Mouse (Mus musculus) spleen, embryonic (tissue): ENCODE results near the gene Agpat3.

Experiments
- CTCF ChIA-PET: fragments of 350-600 bp; sonication (Branson Sonifier 250); formaldehyde crosslinking; loops from one replicate; lab custom pipeline; 2022; lab: Charles Lee

Gene Agpat3

DNA sequence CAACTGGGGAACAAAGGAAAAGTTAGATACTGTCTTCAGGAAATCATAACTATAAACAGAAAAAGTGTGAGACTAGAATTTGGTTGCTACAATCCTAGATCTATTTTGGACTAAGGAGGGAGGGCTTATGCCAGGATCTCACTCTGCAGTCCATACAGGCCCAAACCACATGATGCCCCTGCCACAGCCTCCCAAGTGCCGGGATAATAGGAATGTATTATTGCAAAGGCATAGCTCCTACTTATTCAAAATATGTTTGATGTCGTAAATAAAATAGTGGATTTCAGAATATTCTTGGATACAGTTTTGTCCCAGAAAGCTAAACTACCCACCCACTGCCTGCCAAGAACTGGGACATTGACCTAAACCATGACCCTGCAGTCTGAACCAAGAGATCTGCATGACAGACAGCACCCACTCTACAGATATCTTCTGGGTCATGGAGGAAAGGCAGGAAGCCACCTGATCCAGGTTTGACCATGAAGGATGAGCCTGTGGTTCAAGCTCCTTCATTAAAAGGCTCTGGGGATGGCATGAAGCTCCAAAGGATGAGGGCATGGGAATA is 24.2 kb downstream of the Agpat3 start:
- CTCF ChIA-PET: no interaction called here

DNA sequence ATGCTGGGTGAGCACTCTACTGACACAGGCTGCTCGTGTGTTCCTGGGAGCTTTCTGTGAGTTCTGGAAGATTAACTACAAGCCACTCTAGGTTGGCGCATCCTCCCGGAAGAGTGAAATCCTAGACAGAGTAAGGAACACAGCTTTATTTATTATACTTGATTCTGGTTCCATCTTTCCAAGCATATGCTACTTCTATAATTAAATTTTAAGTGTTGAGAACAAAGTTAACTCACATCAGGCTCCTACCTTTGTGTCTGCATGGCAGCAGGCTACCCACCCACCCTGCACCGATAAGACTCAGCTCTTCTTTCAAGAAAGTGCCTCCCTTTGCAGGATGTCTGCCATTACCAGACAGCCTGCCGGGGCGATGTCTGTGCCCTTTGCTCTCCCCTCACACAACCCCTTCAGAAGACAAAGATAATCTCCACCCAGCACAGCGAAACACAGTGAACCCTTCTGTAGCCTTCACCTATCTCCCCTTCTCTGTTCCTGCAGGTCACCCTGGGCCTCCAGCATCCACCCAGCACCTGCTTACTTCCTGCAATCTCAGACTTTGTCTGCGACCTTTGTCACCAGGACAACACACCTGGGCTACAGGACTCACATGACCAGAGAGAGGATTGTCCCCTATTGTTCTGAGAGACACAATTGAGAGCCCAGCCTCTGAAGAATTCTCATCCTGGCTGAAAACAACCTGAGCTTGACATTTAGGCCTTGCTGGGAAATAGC is 26.2 kb downstream of the Agpat3 start:
- CTCF ChIA-PET: no interaction called here

DNA sequence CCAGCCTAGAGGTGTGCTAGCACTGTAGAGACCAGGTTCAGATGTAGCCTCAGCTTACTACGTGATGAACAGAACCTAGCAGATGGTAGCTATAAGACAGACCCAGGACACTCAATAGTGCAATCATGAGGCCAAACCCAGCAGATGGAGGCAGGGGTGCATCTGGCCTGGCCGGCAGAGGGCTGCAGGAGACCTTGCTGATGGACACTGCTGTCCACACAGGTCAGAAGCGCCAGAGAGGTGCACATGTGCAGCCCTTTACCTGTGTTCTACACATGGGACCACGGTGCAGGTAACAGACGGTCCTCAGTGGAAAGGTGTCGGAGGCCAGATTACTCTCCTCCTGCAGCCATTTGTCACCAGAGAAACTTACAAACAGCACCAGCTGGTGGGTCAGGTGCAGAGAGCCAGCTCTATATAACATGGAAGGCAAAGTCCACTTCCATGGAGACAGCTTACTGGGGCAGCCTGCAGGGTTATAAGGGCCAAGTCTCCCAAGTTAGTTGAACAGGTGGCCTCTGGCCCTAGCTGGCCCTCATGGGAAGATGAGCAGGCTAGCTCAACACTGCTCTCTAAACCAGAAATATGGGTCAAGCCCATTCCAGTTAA is 27.6 kb downstream of the Agpat3 start:
- CTCF ChIA-PET: no interaction called here

DNA sequence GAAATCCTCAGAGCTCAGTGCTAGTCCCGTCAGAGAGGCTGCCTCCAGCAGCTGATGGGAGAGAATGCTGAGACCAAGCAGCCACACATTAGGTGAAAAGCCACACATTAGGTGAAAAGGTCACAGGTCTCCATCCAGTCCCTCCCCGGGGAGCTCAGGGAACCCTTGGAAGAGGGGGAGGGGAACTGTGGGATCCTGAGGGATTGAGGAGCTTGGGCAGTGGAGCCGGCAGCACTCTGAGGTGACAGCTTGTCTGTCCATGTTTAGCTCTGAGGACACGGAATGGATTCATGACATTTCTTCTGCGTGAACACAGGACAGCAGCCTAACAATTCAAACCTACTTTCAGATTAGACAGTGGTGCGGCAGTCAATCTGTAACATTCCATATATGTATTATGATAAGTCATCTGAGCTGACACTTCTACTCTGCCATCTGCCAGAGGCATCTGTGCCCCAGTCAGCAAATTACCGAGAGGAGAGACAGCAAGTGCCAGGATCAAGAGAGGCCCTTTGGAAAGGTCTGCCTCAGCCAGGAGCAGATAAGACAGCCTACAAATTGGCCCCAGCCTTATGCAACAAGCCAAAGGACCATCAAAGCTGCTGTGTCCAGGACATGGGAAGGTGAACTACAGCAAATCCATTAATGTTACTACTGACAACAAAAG is 28.9 kb downstream of the Agpat3 start:
- CTCF ChIA-PET: interaction anchor here (0.6 to 1.6 kb wide), 3 partner anchors 24 to 1498 kb away, joined by 3 to 9 read pairs (median 3); no protein-coding TSS in a partner anchor

DNA sequence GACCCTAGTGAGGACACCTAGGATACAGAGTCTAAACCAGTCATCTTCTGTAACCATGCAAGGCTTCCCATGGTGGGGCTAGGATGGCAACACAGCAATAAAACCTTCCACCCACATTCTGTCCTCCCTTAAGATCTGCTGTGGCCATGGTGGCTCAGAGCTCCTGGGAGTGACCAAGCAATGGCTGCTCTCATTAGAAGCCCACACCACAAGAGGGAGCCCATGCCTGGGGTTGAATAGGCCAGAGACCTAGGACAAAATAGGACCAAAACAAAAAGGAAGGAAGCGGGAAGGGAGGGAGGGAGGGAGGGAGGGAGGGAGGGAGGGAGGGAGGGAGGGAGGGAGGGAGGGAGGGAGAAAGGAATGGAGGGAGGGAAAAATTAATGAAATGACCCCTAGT is 29.5 kb downstream of the Agpat3 start:
- CTCF ChIA-PET: interaction anchor here (0.6 to 1.6 kb wide), 3 partner anchors 24 to 1499 kb away, joined by 3 to 9 read pairs (median 3); no protein-coding TSS in a partner anchor

DNA sequence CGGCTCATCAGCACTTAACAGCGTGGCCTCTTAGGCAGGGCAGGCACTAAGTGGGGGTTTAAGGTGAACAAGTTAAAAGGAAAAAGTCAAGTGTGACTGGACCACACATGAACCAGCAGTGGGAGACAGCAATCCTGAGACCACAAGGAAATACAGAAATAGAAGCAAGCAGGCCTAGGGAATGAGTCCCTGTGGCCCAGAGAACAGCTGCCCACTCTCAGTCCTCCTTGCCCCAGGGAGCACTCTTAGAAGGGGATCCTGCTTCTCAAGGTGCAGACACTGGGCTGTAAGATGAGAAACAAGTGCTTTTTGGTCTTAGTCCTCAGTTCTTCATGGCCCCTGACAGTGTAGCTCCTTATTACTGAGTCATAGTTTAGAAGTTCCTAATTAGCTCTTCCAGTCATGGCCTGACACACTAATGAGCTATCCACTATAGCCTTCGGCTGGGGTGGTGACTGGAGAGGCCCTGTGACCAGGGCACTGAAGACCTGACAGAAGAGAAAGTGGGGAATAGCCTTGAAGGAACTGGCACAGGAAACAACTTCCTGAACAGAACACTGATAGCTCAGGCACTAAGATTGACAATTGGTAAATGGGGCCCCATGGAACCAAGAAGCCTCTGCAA is 31.0 kb downstream of the Agpat3 start:
- CTCF ChIA-PET: no interaction called here

DNA sequence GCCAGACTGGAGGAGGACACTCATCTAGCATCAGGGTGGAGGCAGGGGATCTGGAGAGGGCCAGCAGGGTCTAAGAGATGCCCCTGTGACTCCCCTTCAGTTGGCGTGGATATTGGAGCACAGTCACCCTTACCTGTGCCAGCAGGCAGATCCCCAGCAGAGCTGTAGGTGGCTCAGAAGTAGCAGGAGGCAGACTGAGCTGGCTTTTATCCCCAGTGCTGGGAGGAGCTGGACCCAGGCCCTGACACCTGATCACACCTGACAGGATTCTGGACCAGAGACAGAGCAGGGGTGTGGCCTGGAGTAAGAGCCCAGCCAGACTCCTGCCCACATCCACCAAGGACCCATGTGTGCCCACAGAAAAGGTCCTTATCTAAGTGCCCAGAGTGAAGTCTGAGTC is 31.8 kb downstream of the Agpat3 start:
- CTCF ChIA-PET: no interaction called here

DNA sequence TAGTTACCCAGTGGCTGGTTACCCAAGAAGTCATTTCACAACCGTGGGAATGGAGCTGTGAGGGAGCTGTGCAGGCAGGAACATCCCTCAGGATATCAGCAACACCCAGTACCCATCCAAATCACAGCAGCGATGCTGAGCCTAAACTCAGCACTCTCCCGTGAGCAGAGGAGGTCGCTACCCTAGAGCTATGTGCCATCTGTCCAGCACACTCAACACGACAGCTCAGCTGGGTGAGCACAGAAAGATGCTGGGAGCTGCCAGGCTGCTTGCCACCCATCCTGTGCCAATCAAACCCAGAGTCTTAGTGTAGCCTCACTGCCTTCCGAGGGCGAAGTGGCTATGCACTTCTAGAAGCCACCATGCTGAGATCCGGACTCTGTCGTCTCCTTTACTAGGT is 32.3 kb downstream of the Agpat3 start:
- CTCF ChIA-PET: no interaction called here

DNA sequence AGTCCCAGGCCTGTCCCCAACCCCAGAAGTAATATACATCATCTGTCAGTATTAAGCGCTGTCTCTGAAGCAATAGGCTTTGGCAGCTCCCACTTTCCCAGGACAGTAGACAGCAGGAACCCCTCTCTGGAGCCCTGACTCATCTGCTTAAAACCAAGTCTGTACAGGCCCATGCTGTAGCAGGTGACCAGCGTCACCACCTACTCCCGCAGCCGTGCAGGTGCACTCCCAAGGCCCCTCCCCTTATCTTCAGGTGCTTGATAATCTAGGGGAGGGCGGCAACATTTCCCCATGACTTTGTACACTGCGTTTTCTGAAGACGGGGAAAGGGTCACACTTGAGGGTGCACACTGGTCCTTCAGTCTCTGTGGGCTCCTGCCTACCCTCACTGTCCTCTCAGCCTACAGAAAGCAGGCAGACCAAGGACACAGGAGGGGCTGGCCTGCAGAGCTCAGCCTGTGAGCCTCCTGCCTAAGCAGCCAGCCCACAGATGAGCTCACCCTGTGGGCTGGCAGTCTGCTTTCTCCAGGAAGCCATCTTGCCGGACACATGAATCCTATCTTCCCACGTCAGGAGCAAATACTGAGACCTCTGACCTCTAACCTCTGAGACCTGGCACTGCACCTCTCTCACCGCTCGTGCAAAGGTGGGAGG is 34.9 kb downstream of the Agpat3 start:
- CTCF ChIA-PET: no interaction called here

DNA sequence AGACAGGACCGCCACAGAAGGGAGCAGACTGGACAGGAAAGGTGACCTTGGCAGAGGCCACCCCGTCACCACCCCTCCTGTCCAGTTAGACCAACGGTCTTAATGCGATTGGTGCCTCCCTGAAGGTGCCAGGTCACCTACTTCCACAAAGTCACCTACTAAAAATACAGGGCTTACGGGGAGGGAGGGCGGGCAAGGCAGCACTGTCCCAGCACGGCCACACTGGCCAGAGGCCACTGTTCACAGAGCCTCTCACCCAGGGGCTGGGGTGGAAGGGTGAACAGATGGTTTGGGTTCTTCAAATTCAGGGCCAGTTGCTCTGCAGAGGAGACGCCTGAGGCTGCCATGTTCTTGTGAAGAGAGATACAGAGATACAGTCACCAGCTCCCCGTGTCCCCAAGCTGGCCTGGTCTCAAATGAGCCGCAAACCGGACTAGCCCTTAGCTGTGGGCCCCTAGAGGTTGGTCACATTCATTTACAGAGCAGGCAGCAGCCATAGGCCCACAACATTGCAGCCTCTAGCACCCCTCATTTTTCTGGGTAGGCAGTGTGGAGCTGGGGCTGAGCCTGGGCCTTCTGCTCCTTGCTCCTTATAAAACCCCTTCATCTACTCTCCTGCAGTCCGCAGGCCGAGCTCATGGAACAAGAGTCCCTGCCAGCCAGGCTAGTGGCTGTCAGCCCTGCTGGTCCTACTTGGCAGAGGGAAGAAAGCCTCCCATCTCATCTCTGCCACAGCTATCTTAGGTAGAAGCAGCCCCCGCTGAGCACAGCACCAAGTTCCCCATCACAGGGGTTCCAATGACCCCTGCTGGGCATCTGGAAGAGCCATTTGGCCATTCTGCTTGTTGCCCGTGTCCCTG is 35.8 kb downstream of the Agpat3 start:
- CTCF ChIA-PET: no interaction called here

DNA sequence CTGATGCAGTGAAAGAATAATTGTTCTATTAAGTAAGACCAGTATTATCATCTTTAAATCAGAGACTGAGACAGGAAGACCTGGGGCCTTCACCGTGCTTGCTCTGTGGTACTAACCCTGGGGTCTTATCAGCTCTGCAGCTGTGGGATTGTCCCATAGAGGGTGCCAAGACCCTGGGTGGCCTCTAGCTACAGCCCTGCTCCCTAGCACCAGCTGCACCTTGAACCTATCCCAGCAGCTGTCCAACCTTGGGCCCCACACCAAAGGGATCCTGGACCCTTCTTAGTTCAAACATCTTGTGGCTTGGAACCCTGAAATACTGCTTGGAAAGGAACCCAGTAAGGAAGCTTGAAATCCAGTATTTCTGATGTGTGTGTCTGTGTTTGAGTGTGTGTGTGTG is 37.1 kb downstream of the Agpat3 start:
- CTCF ChIA-PET: interaction anchor here (0.6 kb wide), 1 partner anchor 473 kb away, joined by 6 read pairs; no protein-coding TSS in a partner anchor

DNA sequence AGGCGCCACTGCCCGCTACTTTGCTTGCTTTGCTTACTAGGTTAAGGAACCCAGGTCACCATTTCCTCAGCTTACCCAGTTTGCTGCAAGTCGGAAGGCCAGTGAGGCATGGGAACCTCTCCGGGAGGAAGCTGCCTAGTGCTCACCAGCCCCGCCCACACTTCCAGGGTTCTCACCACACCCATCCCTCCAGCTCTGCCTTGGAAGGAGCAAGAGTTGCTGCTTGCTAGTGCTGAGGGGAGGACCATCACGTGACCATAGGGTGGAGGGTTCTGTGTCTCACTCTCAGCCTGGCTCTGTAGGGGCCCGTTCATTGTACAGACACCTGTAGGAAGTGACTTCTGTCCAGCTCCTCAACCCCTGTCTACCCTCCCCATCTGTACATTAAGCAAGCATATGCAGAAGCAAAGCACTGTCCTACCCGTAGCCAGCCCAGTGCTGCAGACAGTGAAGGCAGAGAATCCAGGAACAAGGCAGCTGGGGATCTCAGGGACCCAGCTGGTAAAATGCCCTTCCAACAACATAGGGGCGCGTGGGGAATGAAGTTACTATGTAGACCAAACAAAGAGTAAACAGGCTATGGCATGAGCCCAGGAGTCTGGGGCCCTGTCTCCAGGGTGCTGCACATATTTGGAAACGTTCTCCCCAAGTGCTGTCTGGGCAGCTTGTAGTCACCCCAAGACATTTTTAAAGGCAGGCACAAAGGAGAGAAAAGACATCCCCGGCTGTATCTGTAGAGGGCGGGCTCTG is 40.2 kb downstream of the Agpat3 start:
- CTCF ChIA-PET: no interaction called here

DNA sequence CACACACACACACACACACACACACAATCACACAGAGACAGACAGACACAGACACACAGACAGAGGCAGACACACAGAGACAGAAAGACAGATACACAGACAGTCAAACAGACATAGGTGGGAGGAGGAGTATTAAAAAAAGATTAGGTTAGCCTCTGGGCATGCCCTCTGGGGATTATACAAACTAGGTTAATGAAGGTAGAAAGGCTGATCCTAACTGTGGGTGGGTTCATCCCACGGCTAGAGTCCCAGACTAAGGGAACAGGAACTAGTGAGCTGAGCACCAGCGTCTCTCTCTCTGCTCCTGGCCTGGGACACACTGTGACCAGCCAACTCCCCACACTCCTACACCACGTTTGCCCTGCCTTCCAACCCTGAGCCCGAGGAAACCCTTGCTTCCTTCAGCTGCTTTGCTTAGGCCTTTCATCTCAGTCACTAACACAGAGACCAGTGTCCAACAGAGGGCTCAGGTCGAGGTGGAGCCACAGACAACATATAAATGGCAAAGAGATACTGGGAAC is 41.5 kb downstream of the Agpat3 start:
- CTCF ChIA-PET: no interaction called here

DNA sequence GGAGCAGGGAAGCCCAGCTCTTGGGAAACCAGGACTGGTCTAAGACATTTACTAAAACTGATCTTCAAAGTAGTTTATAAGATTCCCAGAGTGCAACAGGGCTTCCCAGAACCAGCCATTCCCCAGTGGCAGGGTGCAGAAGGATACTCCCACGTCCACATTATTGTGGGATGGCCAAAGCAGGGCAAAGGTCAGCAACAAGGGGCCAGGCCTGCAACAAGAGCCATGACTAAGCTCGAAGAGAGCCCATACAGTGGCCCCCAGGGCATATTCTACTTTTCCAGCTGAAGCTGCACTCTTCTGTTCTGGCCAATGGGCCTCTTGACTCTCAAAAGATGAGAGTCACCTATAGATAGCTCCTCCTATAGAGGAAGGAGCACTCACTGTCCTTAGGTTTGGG is 43.7 kb downstream of the Agpat3 start:
- CTCF ChIA-PET: interaction anchor here (1.7 kb wide), 1 partner anchor 20 kb away, joined by 3 read pairs; no protein-coding TSS in a partner anchor

DNA sequence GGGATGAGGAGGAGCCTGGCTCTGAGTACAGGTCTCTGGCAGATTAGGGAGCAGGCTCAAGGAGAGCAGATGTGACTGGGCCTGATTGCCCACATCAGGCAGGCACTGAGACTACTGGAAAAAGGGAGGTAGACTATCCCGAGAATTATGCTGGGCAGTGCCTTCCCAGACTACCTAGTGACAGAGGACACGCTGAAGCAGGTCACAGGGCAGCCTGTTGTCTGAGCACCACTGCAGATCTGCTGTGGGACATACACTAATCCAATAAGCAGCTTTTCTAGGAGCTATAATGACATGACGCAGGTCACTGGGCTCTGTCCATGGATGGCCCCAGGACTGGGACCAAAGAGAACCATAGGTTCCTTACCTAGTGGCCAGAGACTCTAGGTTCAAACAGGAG is 44.9 kb downstream of the Agpat3 start:
- CTCF ChIA-PET: interaction anchor here (1.7 kb wide), 1 partner anchor 18 kb away, joined by 3 read pairs; no protein-coding TSS in a partner anchor

DNA sequence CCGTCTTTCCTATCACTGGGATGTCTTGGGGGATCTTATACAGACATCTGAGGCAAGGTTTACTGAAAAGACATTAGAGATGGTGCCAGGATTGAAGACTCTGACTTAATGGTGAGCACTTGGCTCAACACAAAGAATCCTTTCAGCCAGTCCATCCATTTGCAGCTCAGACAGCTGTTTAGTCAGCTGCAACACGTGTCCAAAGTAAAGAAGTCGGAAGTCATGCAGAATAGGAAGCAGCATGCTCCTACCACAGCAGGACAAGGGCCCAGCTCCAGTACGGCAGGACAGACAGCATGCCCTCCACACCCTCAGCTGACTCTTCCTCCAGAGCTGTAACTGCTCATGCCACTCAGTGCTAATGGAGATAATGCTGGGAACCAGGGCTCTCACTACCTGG is 46.3 kb downstream of the Agpat3 start:
- CTCF ChIA-PET: no interaction called here

DNA sequence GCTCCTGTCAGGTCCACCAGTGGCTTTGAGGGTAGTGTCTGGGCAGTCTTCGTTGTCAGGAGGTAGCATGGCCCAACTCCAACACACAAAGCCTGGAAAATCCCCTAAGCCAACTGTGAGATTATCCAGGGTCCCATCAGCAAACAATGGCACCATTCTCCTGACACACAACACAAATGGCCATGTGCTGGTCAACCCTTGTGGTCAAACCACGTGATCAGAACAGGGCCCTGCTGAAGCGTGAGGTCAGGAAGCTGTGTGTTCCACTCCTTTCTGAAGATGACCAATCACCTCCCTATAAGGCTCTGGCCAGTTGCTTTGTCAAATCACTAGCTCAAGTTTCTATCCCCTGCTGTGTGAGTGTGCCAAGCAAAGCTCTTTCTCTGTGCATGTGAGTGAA is 47.3 kb downstream of the Agpat3 start:
- CTCF ChIA-PET: no interaction called here

DNA sequence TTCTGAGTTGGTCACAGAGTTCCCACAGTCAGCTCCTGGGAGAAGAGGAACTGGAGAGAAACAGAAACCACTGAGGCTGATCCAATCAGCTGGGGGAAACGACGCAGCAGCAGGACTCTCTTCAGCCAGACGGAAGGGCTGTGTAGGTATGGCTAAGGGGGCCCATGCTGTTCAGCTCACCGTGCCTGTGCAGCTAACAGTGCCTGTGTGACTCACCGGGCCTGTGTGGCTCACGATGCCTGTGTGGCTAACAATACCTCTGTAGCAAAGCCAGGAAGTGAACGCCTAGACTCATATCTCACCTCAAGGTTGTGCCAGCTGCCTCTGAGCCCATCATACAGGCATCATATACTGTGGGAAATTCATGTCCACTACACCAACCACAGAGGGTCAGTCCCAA is 48.6 kb downstream of the Agpat3 start:
- CTCF ChIA-PET: no interaction called here

DNA sequence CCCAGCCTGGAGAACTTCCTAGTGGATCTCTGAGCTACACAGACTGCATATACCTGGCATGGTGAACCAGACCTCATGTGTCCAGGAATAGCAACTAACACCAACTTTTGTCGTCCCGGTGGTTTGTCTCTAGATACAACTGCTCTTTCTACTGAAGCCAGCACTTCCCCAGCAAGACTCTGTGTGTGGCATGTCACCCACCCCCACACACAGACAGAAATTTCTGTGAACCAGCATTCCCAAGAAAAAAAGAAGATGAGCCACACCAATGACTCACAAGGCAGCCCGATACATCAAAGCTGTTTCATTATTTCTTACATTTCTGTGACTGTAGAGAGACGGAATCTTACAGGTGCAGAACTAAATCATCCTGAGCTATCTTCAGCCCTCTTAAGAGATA is 52.2 kb downstream of the Agpat3 start:
- CTCF ChIA-PET: interaction anchor here (0.7 to 1.2 kb wide), 3 partner anchors 13 to 60 kb away, joined by 3 to 7 read pairs (median 3); no protein-coding TSS in a partner anchor
